Mouse (Mus musculus): Measurements from ENCODE around the gene Polr1b. TPM values are rescaled to one million over a fixed set of nuclear protein-coding genes. Genes with fewer than 3 reads are reported as not detected.

Gene Polr1b
- polyA plus RNA-seq, 1 experiment from 2014 or later, result 31.1 TPM

- Histone ChIP-seq H3K9me3 (ENCODE audit: control insufficient read depth, low read length) (no peaks in the 10 kb centered on the region), H3K4me3 (ENCODE audit: low read length) (no peak overlapping the region), H3K9ac (ENCODE audit: low read depth, low read length) (no peak overlapping the region), H3K27ac (ENCODE audit: low read depth, low read length) (no peak overlapping the region), H3K4me2 (replicated peaks; ENCODE audit: low read depth, low read length) (no peak overlapping the region), H3K36me3 (ENCODE audit: control insufficient read depth, insufficient read depth, low read length) (peaks cover 33% of the 10 kb centered on the region), H3K4me1 (ENCODE audit: control insufficient read depth, insufficient read depth, low read length) (no peaks in the 10 kb centered on the region), H3K27me3 (ENCODE audit: control insufficient read depth, insufficient read depth, low read length) (no peaks in the 10 kb centered on the region)
- 83% methylated on average over 12 of the region's 12 CpGs for WGBS
- ATAC-seq (ENCODE audit: low FRiP score, low TSS enrichment), result no peak
Observed at GRCm38 (mm10) chr2:129092810-129093209, 8.0 kb upstream of the Polr1b start.

- H3K4me3 ChIP-seq (ENCODE audit: low read length), result no peak overlapping the region
- no peak overlapping the region for H3K27ac ChIP-seq (ENCODE audit: low read depth, low read length)
- no peaks in the 10 kb centered on the region for H3K9me3 ChIP-seq (ENCODE audit: control insufficient read depth, low read length)
- ATAC-seq (ENCODE audit: low FRiP score, low TSS enrichment), result no peak
- H3K4me1 ChIP-seq (ENCODE audit: control insufficient read depth, insufficient read depth, low read length), result no peaks in the 10 kb centered on the region
- WGBS, result 88% methylated on average over 18 of the region's 18 CpGs
- no peaks in the 10 kb centered on the region for H3K27me3 ChIP-seq (ENCODE audit: control insufficient read depth, insufficient read depth, low read length)
- H3K36me3 ChIP-seq (ENCODE audit: control insufficient read depth, insufficient read depth, low read length), result peaks cover 25% of the 10 kb centered on the region
- H3K4me2 ChIP-seq (replicated peaks; ENCODE audit: low read depth, low read length), result no peak overlapping the region
- no peak overlapping the region for H3K9ac ChIP-seq (ENCODE audit: low read depth, low read length)
Observed at GRCm38 (mm10) chr2:129093926-129094724, 6.7 kb upstream of the Polr1b start.

GRCm38 (mm10) chr2:129112924-129113323, 12.1 kb downstream of the Polr1b start:
- no peak overlapping the region for H3K27ac ChIP-seq (ENCODE audit: low read depth, low read length)
- no peak overlapping the region for H3K9ac ChIP-seq (ENCODE audit: low read depth, low read length)
- H3K4me2 ChIP-seq (replicated peaks; ENCODE audit: low read depth, low read length), result no peak overlapping the region
- H3K4me1 ChIP-seq (ENCODE audit: control insufficient read depth, insufficient read depth, low read length), result no peaks in the 10 kb centered on the region
- H3K27me3 ChIP-seq (ENCODE audit: control insufficient read depth, insufficient read depth, low read length), result no peaks in the 10 kb centered on the region
- H3K4me3 ChIP-seq (ENCODE audit: low read length), result no peak overlapping the region
- peaks cover 81% of the 10 kb centered on the region for H3K36me3 ChIP-seq (ENCODE audit: control insufficient read depth, insufficient read depth, low read length)
- no peak for ATAC-seq (ENCODE audit: low FRiP score, low TSS enrichment)
- H3K9me3 ChIP-seq (ENCODE audit: control insufficient read depth, low read length), result no peaks in the 10 kb centered on the region
- WGBS, result 96% methylated on average over 5 of the region's 5 CpGs

GRCm38 (mm10) chr2:129115706-129116367, 15.0 kb downstream of the Polr1b start:
- Histone ChIP-seq H3K9me3 (ENCODE audit: control insufficient read depth, low read length) (no peaks in the 10 kb centered on the region), H3K27me3 (ENCODE audit: control insufficient read depth, insufficient read depth, low read length) (no peaks in the 10 kb centered on the region), H3K4me2 (replicated peaks; ENCODE audit: low read depth, low read length) (no peak overlapping the region), H3K4me1 (ENCODE audit: control insufficient read depth, insufficient read depth, low read length) (no peaks in the 10 kb centered on the region), H3K9ac (ENCODE audit: low read depth, low read length) (no peak overlapping the region), H3K36me3 (ENCODE audit: control insufficient read depth, insufficient read depth, low read length) (peaks cover 88% of the 10 kb centered on the region), H3K27ac (ENCODE audit: low read depth, low read length) (peak overlapping the region; percentile 4; the same call in 1 of the 2 replicates), H3K4me3 (ENCODE audit: low read length) (no peak overlapping the region)
- no peak for ATAC-seq (ENCODE audit: low FRiP score, low TSS enrichment)
- 86% methylated on average over 9 of the region's 9 CpGs for WGBS

- Histone ChIP-seq H3K27ac (ENCODE audit: low read depth, low read length) (no peak overlapping the region; the same call in 1 of the 2 replicates), H3K4me3 (ENCODE audit: low read length) (no peak overlapping the region), H3K27me3 (ENCODE audit: control insufficient read depth, insufficient read depth, low read length) (no peaks in the 10 kb centered on the region), H3K36me3 (ENCODE audit: control insufficient read depth, insufficient read depth, low read length) (peaks cover 90% of the 10 kb centered on the region), H3K9me3 (ENCODE audit: control insufficient read depth, low read length) (no peaks in the 10 kb centered on the region), H3K4me2 (replicated peaks; ENCODE audit: low read depth, low read length) (no peak overlapping the region), H3K9ac (ENCODE audit: low read depth, low read length) (no peak overlapping the region), H3K4me1 (ENCODE audit: control insufficient read depth, insufficient read depth, low read length) (no peaks in the 10 kb centered on the region)
- no peak for ATAC-seq (ENCODE audit: low FRiP score, low TSS enrichment)
- 87% methylated on average over 1 of the region's 1 CpGs for WGBS
Observed at GRCm38 (mm10) chr2:129116368-129116739, 15.6 kb downstream of the Polr1b start.

GRCm38 (mm10) chr2:129118061-129118460, 17.3 kb downstream of the Polr1b start:
- peaks cover 92% of the 10 kb centered on the region for H3K36me3 ChIP-seq (ENCODE audit: control insufficient read depth, insufficient read depth, low read length)
- H3K9ac ChIP-seq (ENCODE audit: low read depth, low read length), result no peak overlapping the region
- H3K4me2 ChIP-seq (replicated peaks; ENCODE audit: low read depth, low read length), result no peak overlapping the region
- no peaks in the 10 kb centered on the region for H3K9me3 ChIP-seq (ENCODE audit: control insufficient read depth, low read length)
- ATAC-seq (ENCODE audit: low FRiP score, low TSS enrichment), result no peak
- H3K4me1 ChIP-seq (ENCODE audit: control insufficient read depth, insufficient read depth, low read length), result no peaks in the 10 kb centered on the region
- no peaks in the 10 kb centered on the region for H3K27me3 ChIP-seq (ENCODE audit: control insufficient read depth, insufficient read depth, low read length)
- H3K4me3 ChIP-seq (ENCODE audit: low read length), result no peak overlapping the region
- WGBS, result 91% methylated on average over 12 of the region's 12 CpGs
- no peak overlapping the region for H3K27ac ChIP-seq (ENCODE audit: low read depth, low read length)

GRCm38 (mm10) chr2:129121986-129122385, 21.2 kb downstream of the Polr1b start:
- no peaks in the 10 kb centered on the region for H3K4me1 ChIP-seq (ENCODE audit: control insufficient read depth, insufficient read depth, low read length)
- ATAC-seq (ENCODE audit: low FRiP score, low TSS enrichment), result no peak
- peaks cover 87% of the 10 kb centered on the region for H3K36me3 ChIP-seq (ENCODE audit: control insufficient read depth, insufficient read depth, low read length)
- no peak overlapping the region for H3K4me2 ChIP-seq (replicated peaks; ENCODE audit: low read depth, low read length)
- H3K4me3 ChIP-seq (ENCODE audit: low read length), result no peak overlapping the region
- 96% methylated on average over 8 of the region's 8 CpGs for WGBS
- H3K27me3 ChIP-seq (ENCODE audit: control insufficient read depth, insufficient read depth, low read length), result no peaks in the 10 kb centered on the region
- no peak overlapping the region for H3K9ac ChIP-seq (ENCODE audit: low read depth, low read length)
- no peak overlapping the region for H3K27ac ChIP-seq (ENCODE audit: low read depth, low read length)
- H3K9me3 ChIP-seq (ENCODE audit: control insufficient read depth, low read length), result no peaks in the 10 kb centered on the region

- peaks cover 42% of the 10 kb centered on the region for H3K36me3 ChIP-seq (ENCODE audit: control insufficient read depth, insufficient read depth, low read length)
- ATAC-seq (ENCODE audit: low FRiP score, low TSS enrichment), result peak; percentile 100
- H3K4me3 ChIP-seq (ENCODE audit: low read length), result peak within 1 kb of the TSS; percentile 64
- peak within 1 kb of the TSS; percentile 76 for H3K9ac ChIP-seq (ENCODE audit: low read depth, low read length)
- H3K4me2 ChIP-seq (replicated peaks; ENCODE audit: low read depth, low read length), result peak within 1 kb of the TSS; percentile 61
- peak within 1 kb of the TSS; percentile 90 for H3K27ac ChIP-seq (ENCODE audit: low read depth, low read length)
- H3K27me3 ChIP-seq (ENCODE audit: control insufficient read depth, insufficient read depth, low read length), result no peaks in the 10 kb centered on the region
- H3K9me3 ChIP-seq (ENCODE audit: control insufficient read depth, low read length), result peaks cover 5% of the 10 kb centered on the region; the same call in 1 of the 2 replicates
- WGBS, result 0% methylated on average over 35 of the region's 35 CpGs
- peaks cover 6% of the 10 kb centered on the region for H3K4me1 ChIP-seq (ENCODE audit: control insufficient read depth, insufficient read depth, low read length)
Observed at GRCm38 (mm10) chr2:129129412-129129929, 28.7 kb downstream of the Polr1b start, which contains the start of gene Chchd5. Chchd5 (plus strand) TSS chr2:129129700.
